Mouse (Mus musculus) left cerebral cortex, adult 6 months (tissue): ENCODE measurements around the gene Ptpn22. TPM values are rescaled to one million over a fixed set of nuclear protein-coding genes. Genes with fewer than 3 reads are reported as not detected.

Experiments used
- long read RNA-seq, 2 experiments: library from polyadenylated mRNA; unstranded; transcript quantifications; one replicate each; pipeline ENCODE4 v2.0.0; 2019 to 2020
- polyA plus RNA-seq: library from polyadenylated mRNA; unstranded; fragments of <200 nt; fragmentation: Nextera tagmentation; gene quantifications from 2 replicates; pipeline ENCODE4 v1.2.3, GENCODE M21; 2021

Gene Ptpn22
- polyA plus RNA-seq, result 0.54 and 1.0 TPM in 2 replicates
- long read RNA-seq, experiment 1, partial matches to known transcripts, result 0 of 3 reads
- long read RNA-seq, experiment 1, other reads (novel, unspliced or antisense), result 1 of 3 reads
- long read RNA-seq, experiment 2, result 0 reads

GRCm38 (mm10) chr3:103858881-103859801 lies at the start of gene Ptpn22:
Ptpn22 (plus strand) TSS chr3:103859795.

DNA sequence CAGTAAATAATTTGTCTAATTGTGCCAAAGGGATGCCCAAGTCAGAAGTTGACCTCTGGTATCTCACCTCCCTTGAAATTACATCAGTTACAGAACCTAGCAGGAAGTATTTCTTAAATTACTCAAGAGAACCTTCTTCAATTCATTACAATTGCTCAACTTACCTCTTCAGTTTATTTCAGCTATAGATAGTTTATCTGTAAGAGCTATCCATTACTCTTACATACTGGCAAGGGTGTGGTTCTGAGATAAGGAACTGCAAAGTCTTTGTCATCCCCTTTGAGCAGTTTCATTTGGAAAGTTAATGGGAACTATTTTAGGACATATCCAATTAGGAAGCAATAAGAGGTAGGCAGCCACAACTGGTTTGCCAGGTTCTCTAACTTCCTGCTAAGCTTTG lies 27.2 kb upstream of the Ptpn22 start, which contains the start of gene Bcl2l15:
Gene Bcl2l15 (plus strand): TSS at position 176 of the 400 bp plus-strand sequence.

DNA sequence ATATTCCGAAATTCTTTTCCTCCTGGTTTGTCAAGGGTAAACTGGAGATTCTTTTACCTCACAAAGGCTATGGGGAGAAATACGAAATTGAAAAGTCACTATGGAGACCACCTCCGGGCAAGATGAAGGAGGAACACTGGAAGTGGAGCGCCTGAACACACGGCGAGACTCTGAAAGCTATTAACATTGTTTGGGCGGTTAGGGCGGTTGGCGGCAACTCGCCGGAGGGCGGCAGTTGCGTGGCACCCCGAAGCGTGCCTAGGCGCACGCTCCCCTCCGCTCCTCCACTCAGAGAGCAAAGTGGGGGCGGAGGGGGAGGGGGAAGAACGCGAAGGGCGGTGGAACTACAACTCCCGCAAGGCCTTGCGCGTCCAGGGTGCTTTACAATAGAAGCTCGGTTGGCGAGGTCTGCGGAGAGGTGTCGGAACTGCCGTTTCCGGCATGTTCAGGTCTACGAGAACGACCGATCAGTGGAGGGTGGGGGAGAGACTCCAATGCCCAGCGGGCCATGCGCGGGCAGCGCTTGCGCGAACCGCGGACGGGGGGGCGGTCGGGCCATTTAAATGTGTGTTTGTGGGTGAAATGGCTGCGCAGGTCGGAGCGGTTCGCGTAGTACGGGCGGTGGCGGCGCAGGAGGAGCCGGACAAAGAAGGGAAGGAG lies 54.5 kb downstream of the Ptpn22 start, which contains the start of gene Rsbn1:
Gene Rsbn1 (plus strand): TSS at position 111 of the 660 bp plus-strand sequence.

Other genes starting within 250 kb of the Ptpn22 start
- not detected in 2 replicates for gene Atg4a-ps, start 213.7 kb upstream of the Ptpn22 start, polyA plus RNA-seq
- gene Olfml3, start 121.8 kb upstream of the Ptpn22 start, polyA plus RNA-seq, result 7.6 and 11.1 TPM in 2 replicates
- not detected in 2 replicates for gene Gm10964, start 120.4 kb upstream of the Ptpn22 start, polyA plus RNA-seq
- gene Hipk1, start 68.2 kb upstream of the Ptpn22 start, polyA plus RNA-seq, result 13.4 and 15.6 TPM in 2 replicates
- 3.6 and 5.1 TPM in 2 replicates for gene Dclre1b, start 50.4 kb upstream of the Ptpn22 start, polyA plus RNA-seq
- 9.2 and 11.2 TPM in 2 replicates for gene Ap4b1, start 50.3 kb upstream of the Ptpn22 start, polyA plus RNA-seq
- not detected in 2 replicates for gene Gm43064, start 50.2 kb upstream of the Ptpn22 start, polyA plus RNA-seq
- gene Bcl2l15, start 27.2 kb upstream of the Ptpn22 start, polyA plus RNA-seq, result not detected in 2 replicates
- 5.9 and 6.0 TPM in 2 replicates for gene Rsbn1, start 54.3 kb downstream of the Ptpn22 start, polyA plus RNA-seq
- 5.2 and 18.4 TPM in 2 replicates for gene Phtf1, start 108.3 kb downstream of the Ptpn22 start, polyA plus RNA-seq